Mouse (Mus musculus) large intestine, adult 2 months (tissue): ENCODE data around the gene H60b. TPM values are rescaled to one million over a fixed set of nuclear protein-coding genes. Genes with fewer than 3 reads are reported as not detected.
"Not testable (repeated sequence)": the region's sequence is repeated elsewhere in the genome, so short reads cannot be mapped to it uniquely, and the experiment has no call there.

Experiments used
- DNase-seq: peaks from one replicate; pipeline ENCODE4 v3.0.0-alpha.2; 2012; ENCODE audit warnings: low read depth, low spot score
- WGBS: fragments of 180-500 bp; shearing (Covaris S2); methylation state at CpG from one replicate; pipeline ENCODE4 v1.1.7; 2018; 5-methylcytosine and 5-hydroxymethylcytosine counted together
- polyA plus RNA-seq: library from polyadenylated mRNA; depleted of rRNA; stranded (reverse); fragments of >200 nt; gene quantifications from 2 replicates; pipeline ENCODE4 v1.2.3, GENCODE M21; 2012

Gene H60b
- polyA plus RNA-seq, 1 experiment = not detected

DNA sequence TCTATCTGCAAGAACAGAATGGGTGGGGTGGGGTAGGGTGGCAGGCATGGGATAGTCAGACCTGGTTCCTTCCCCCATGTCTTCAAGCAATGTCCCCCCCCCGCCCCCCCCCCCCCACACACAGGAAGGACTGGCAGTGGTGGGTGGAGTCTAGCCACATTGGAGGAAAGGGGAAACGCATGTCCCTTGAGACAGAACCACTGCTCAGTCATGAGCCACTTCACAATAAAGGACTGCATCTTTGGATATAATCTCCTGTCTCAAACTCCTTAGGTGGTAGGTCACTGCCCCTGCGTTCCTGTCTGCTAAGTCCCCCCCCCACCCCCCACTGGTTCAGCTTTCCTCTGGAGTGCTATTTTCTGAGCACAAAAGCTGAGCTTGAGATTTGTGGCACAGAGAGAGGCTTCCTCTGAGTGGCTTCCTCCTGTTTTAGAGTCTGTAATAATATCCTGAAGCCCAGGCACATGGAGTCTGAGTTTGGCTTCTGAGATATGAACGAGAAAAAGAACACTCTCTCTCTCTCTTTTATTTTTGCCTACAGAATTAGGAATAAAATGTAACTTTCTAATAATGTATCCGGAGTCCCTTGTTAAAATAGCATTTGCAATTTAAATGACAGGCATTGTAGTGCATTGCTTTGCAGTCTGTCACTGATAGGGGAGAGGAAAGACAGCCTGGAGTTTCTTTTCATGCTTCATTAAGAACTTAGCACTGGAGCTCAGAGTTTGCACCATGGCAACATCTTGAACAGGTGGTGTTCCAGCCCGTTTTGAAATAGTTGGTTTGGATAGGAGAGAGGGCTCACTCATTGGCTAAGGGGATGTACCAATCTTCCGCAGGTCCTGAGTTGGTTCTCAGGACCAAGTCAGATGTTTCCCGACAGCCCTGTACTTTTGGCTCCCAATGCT is 112.7 kb downstream of the H60b start:
- WGBS = 49% methylated on average over 8 of the region's 8 CpGs

DNA sequence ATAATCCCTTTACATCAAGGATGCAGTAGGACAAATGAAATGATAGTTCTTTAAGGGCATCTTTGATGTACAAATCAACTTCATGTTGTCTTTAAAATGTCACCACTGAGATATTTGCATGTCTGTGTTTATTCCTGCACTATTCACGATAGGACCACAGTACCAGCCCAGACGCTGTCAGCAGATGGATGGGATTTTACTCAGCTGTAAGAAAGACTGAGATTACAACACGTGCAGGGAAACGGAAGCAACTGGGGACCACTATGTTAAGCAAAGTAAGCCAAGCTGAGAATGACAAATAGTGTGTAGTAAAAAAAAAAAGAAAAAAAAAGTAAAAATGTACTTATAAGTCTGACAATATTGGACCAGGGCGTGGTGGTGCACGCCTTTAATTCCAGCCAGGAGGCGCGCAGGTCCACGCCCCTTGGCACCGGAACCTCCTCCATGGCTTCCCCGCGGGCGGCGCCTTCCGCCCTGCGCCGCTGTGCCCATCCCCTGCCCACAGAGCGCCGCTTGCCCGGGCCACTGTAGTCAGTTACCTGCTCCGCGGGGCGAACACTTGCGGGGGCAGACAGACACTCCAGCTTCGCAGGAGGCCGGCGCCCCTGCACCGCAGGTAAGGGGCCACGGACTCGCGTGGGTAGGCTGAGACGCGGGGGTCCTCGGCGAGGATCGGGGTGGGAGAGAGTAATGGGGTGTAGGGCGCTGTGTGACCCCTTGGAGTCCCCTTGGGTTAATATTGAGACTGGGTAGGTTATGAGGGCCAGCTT is 114.7 kb downstream of the H60b start:
- WGBS = 1% methylated on average over 37 of the region's 37 CpGs
- DNase-seq = not testable (repeated sequence)

More for the DNA sequence above, 112.7 kb downstream of the H60b start:
- DNase-seq = not testable (repeated sequence)

DNA sequence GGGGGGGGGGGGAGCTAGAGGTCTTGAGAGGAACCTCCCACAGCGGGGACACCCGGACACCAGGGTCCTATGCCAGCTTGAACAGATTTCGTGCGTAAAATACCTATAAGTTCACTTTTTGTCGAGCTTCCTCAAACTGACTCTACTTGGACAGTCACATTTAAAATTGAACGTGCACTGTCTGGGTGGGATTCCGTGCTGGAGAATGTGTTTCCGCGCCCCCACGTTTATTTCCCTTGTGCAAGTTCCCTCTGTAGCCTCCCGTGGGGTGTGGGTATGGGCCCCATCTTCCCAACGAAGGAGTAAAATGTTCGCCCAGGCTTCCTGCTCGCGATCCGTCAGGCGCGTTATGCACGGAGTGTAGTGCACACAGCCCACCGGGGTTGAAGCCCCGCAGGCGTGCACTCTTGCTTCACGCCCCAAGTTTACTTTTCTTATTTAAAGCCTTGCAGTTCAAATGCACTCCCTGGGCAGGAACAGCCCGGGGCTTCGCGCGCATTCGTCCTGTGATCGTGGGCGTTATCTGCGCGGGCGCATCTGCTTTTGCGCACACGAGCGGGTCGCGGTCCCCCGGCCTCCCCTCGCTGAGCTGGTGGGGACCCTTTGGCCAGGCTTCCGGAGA is 115.4 kb downstream of the H60b start:
- no peak for DNase-seq
- WGBS = 4% methylated on average over 41 of the region's 41 CpGs

DNA sequence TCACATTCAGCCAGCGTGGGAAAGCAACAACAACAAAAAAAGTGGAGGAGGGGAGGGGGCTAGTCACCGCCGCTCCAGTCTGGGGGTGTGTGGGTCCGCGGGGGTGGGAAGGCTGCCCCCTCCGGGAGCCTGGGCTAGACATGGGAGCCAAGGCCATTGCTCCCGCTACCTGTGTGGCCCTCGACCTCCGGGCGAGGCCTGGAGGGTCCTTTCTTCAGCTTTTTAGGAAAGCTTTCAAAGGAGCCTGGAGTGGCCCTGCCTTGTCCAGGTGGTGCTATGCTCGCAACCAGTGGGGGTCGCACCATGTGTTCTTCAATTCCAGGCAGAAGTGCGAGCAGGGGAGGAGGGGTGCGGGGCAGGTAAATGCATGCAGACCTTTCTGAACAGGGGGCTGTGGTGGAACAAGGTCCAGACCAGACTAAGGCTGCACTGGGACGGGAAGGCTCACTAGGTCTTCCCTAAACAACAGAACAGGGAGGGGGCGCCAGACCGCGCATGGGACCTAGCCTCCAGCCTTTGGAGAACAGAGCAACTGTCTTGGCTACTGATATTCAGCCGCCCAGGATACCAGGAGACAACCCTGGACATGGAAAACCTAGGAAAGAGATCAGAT is 116.2 kb downstream of the H60b start:
- 16% methylated on average over 19 of the region's 19 CpGs for WGBS
- no peak for DNase-seq

DNA sequence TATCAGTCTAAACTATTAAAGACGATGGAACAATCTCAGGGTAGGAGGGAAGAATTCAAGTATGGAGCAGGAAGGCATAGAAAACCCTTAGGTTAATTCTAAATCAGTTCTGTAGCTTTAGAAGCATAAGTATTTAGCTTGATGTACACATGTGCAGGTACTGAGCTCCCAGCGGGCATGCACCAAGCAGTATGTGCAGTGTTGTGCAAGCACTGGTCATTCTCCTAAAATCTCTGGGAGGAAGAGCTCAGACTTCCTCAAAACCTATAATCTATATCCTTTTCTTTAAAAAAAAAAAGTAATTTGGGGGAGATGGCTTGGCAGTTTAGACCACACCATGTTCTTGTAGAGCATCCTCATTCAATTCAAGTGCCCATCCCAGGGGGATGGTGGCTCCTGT is 120.1 kb downstream of the H60b start:
- WGBS = 84% methylated on average over 2 of the region's 2 CpGs
- not testable (repeated sequence) for DNase-seq

DNA sequence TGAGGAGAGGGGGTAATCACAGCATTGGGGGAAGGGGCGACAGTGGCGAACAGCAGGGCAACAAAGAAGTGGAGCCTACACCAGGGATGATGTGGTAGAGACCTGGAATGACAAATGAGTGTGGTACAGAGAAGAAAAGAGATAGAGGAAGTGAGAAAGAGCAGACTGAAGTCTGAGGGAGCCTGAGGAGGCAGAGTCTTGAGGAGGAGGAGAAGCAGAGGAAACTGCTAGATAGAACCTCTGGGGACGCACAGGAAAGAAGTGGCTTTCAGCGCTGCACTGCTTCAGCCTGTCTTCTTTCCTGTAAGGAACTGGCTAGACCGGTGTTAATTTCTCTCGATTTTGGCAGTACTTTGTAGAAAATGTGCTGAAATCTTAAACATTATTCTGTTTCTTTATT is 124.4 kb downstream of the H60b start:
- 45% methylated on average over 6 of the region's 6 CpGs for WGBS
- DNase-seq = no peak

DNA sequence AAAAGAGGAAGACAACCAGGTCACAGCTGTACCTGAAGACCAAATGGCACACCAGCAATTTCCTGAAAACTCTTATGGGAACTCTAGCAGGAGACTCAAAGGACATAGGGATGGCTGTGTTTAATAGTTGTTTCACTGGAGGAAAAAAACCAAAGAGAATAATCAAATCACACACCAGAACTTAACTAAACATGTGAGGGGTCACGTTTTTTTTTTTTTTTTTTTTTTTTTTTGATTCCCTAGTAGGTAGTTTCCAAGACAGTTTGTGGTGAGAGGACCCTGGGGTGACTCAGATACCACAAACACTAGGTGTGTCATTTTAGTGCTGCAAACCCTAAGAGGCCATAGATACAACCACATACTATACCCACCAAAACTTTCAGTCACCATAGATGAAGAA is 137.3 kb downstream of the H60b start:
- 0% methylated on average over 1 of the region's 1 CpGs for WGBS
- no peak for DNase-seq

DNA sequence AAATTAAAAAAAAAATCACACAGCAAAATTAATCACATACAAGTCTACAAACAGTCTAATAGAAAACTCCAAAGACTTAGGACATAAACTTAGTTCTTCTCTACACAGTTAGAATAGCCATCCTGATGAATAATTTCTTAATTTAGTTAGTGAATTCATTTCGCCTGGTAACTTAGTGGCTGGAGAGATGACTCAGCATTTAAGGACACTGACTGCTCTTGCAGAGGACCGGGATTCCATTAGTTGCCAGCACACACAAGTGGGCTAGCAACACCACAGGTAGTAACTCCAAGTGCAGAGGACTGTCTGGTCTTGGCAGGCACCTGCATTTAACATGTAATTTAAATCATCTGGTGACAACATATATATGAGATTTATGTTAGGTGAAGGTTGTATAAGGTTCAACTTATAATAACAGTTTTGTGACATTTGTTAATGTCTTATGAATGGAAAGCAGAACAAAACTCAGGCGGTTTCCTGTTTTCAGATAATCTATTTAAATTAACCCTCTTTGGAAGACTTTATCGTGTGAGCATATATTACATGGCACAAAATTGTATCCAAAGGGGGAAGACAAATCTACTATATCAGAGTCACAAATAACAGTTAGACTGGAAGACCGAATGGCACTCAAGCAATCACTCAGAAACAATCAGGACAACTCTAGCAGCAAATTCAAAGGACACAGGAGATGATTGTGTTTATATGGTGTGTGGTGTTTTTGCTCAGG is 138.8 kb downstream of the H60b start:
- DNase-seq = no peak
- 71% methylated on average over 5 of the region's 5 CpGs for WGBS

DNA sequence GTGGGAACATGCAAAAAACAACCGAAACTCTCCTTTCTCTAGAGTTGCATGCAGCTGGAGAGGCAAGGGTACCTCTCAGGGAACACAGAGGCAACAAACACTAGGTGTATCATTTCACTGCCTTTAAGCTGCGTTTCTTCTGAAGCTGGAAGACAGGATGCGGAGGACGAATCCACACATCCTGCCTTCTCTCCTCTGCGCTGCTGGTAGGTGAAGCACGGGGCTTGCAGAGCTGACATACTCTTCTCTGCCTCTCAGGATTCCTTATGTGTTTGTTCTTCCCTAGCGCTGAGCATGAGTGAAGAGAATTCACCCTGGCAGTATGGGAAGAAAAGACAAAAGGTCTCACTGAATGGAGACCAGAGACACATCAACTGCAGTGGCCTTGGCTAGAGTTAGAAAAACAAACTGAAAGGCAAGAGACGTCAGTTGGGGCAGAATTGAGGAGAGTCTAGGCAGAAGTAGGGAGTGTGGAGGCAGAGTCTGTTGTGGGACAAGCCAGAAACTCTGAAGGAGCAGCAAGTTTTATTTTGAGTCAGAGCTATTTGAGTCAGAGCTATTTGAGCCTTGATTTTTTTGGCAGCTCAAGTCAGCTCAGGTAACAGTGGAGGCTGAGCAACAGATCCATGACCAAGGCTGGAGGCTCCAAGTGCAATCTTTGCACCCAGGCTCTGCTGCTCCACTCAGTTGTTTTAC is 139.5 kb downstream of the H60b start:
- WGBS = 45% methylated on average over 8 of the region's 8 CpGs
- no peak for DNase-seq

DNA sequence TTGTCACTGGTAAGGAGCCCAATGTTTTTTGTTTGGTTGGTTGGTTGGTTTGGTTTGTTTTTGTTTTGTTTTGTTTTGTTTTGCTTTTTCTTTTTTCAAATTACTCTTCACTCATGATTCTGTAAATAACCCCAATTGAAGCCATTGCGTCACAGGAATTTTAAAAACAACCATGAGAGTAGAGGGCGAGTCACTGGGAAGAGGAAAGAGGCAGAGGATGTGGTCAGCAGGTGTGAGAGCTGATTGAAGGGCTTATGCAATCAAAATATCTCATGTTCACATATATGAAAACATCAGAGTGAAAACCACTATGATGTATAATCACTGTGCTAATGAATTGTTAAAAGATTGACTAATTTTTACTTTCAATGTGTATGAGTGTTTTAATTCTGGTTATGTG is 140.9 kb downstream of the H60b start:
- no peak for DNase-seq
- 63% methylated on average over 2 of the region's 2 CpGs for WGBS

DNA sequence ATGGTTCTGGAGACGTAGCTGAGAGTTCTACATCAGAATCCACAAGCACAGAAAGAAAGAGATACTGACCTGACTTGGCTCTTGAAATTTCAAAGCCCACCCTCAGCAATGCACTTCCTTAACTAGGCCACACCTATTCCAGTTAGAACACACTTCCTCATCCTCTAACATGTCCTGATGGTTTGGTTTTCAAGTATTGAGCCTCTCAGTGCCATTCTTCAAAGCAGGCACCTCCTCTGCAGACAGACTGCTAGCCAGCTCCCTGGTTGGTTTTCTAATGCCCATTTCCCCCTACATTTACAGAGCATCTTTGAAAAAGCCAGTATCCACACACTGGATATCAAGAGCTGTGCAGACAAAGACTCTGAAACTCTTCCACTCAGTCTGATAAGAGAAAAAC is 143.3 kb downstream of the H60b start:
- WGBS = 59% methylated on average over 1 of the region's 1 CpGs

DNA sequence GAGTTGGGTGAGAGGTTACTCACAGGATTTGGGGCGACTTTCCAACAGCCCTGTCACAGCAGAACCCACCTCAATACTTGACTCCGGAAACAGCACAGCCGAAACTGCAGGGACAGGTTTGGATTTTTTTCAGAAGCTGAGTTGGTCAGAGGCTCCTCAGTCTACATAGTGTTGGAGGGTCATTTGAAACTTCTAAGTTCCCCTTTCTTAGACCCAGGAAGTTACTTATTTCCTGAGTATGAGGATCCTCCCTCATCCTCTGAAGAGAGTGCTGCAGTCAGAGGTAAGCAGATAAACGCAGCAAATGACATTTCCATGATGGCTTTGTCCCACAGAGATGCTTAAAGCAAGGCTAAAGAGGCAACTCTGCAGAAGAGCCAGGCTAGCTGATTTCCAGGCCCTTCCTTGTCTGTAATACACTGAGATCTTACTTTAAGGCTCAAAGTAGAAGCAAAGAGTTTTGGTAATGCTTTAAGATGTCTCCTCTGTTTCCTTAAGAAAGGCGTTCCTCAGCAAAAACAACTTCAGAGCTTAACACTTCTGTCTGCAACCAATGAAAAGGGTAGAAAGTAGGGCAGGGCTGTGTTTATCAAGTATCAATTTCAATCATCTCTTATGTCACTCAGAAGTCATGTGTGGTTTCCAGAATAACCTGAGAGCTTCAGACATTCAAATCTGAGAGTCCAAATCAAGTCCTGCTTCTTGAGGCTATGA is 144.1 kb downstream of the H60b start:
- DNase-seq = no peak
- 69% methylated on average over 5 of the region's 5 CpGs for WGBS

More for the DNA sequence above, 143.3 kb downstream of the H60b start:
- DNase-seq = no peak

DNA sequence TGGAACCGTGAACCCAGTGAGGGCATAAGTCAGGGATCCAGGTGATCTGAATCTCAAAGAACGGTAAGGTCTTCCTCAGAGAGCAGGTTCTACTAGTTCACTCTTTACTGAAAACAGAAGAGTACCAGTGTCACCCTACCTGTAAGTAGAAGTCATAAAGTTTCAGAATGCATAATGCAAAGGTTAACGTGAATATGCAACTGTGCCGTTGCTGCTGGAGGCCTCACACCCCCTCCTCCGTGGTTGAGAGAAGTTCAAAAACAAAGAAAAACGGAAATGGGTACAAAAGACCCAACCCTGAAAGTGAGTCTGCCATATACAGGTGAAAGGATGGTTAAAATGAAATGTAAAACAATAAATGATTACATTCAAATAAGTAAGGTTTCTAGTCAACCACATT is 145.3 kb downstream of the H60b start:
- WGBS = 79% methylated on average over 6 of the region's 6 CpGs
- no peak for DNase-seq

DNA sequence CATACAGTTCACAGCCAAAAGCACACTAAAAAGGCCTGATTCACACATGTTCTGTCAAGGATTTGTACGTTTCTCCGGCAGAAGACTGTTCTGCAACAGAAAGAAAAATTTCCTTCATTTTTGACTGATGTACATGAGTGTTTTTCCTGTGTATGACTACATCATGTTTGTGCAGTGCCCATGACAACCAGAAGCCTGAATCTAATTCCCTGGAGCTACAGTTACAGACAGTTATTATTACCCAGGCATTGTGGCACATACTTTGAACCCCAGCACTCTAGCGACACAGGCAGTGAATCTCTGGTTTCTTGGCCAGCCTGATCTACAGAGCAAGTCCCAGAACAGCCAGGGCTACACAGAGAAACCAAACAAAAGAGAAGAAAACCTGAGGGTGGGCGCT is 147.4 kb downstream of the H60b start:
- no peak for DNase-seq
- WGBS = 79% methylated on average over 4 of the region's 4 CpGs

DNA sequence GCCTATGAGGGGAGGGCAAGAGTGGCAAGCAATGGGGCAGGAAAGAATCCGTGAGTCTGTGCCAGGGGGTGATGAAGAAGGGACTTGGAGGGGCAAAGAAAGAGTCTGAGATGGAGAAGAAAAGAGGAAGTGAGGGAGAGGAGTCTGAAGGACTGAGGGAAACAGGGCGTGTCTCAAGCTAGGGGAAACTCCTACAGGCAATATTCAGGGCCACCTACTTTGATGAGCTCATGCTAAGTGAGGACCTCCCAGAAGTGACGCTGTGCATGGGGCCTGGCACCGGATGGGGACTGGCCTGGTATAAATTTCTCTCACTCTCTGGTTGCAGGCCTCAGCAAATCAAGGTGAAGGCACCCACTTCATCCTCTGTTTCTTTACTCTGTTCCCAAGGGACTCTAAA is 148.1 kb downstream of the H60b start:
- DNase-seq = no peak
- 40% methylated on average over 4 of the region's 4 CpGs for whole genome bisulfite sequencing

DNA sequence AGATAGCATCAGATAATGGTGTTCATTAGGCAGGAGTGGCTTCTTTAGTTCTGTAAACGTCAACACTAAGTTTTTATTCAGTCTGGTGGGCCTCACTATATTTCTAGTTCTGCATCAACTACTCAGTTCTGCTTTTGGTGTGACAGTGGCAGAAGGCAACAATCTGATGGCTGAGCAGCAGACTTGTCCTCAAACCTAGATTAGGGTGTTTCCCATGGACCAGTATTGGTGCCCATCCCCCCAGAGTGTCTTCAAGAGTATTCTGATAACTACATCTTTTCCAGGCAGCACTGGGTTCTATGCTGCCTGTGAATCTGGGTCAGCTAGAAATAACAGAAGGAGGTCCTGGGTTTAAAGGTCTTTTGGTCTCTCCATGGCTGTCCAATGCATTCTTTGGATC is 149.8 kb downstream of the H60b start:
- no peak for DNase-seq
- 61% methylated on average over 1 of the region's 1 CpGs for WGBS

DNA sequence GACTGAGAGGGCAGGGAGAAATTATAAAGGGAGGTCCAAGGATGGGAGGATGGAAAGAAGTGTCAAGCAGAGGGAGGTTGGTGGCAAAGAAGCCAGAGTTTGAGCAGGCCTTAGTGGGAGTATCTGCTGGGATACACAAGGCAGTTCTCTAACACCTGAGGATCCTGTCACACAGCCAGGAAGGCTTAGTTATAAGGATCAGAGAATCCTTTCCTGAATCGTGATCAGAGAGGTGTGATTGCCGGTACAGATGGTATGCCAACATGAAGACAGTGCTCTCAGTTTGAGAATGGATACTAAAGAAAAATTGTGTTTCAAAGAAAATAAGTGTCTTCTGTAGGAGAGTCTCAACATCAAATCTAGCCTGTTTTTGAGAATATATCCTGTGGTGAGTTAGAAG is 164.5 kb downstream of the H60b start:
- WGBS = 76% methylated on average over 2 of the region's 2 CpGs
- no peak for DNase-seq
